Mouse (Mus musculus) right cerebral cortex, postnatal 10 days (tissue): Measurements from ENCODE around the gene Mpeg1.

ENCODE experiments used
- DNase-seq, 2 experiments: peaks; one replicate each; pipeline ENCODE4 v3.0.0; 2021; ENCODE audit warnings: low spot score in 2 of 2

Gene Mpeg1

GRCm38 (mm10) chr19:12493453-12494186 lies 33.0 kb downstream of the Mpeg1 start:
- no peak for DNase-seq

DNA sequence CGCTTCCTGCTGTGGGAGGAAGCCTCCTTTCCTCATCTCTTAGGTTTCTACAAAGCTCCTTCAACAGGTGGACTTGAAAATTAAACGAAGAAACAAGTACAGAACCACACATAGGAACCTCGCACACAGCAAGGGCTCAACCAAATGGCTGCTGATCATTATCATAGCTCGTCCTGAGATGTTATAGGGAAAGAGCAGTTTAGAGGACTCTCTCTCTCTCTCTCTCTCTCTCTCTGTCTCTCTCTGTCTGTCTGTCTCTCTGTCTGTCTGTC lies 33.5 kb downstream of the Mpeg1 start:
- DNase-seq: no peak

- DNase-seq: no peak
Observed at GRCm38 (mm10) chr19:12494972-12495535, 34.5 kb downstream of the Mpeg1 start.

DNA sequence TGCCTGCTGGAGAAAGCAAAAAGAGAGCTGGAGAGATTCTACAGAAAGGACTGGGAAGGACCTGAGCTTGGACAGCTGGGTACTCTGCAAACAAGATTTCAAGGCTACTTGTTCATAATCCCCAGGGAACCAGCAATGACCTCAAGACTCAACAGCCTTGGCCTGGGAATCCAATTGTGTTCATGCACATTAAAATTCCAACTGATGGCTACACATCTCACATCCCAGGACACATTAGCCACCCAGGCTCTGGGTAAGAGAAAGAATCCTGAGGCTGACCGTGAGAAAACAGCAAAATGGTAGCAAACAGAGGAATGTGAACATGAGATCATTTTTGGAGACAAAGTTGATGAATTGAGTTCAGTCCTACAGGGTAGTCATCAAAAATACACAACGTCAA lies 35.7 kb downstream of the Mpeg1 start:
- no peak for DNase-seq

DNA sequence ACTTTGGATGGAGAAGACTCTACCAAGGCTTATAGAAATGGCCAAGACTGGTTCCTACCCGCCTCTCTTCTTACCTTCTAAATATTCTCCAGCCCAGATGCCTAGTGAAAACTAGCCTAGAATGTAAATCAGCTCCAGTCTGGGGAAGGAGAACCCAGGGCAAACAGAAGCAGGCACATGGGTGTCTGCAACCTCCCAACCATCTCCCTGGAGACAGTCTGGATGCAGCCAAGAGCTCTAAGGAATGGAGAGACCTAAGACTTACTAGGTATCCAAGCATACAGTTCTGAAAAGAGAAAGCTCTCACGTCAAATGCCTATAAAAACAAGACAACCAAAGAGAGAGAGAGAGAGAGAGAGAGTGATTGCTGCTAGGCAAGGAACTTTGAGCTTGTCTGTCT lies 37.3 kb downstream of the Mpeg1 start:
- peak in 1 of 2 experiments; percentile 66 for DNase-seq

DNA sequence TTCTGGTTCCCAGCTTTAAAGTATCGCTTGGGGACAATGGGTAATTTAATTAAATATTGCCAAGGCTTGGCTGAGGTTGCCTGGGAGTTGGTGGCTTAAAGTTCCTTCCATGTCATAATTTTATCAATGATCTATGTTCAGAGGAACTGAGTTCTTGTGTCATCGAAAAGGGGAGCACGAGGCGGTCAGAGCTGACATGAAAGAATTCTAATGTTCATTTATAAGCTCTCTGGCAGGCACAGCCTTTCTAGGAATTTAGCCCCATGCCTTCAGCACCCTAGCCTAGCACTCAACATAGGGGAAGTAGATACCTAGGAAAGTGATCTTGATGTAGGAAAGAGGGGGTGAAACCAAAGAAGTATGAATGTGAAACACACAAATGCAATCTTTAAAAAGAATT lies 37.7 kb downstream of the Mpeg1 start:
- no peak for DNase-seq

DNA sequence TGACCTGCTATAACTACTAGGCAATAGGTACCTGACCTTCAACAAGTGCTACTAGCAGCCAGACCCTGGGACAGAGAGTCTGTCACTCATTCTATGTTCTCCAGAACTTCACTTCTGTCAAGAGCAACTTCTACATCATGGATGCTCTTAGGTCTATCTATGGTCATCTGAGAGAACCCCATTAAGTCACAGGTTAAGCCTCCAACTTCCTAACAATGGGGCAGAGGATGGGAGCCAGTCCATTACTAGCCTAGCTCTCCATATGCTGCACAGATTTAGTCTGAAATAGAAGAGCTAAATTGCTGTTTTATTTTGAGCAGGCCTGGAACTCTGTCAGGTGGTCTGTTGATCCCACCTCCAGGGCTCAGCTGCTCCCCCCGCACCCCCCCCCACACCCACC lies 38.4 kb downstream of the Mpeg1 start:
- DNase-seq: no peak

DNA sequence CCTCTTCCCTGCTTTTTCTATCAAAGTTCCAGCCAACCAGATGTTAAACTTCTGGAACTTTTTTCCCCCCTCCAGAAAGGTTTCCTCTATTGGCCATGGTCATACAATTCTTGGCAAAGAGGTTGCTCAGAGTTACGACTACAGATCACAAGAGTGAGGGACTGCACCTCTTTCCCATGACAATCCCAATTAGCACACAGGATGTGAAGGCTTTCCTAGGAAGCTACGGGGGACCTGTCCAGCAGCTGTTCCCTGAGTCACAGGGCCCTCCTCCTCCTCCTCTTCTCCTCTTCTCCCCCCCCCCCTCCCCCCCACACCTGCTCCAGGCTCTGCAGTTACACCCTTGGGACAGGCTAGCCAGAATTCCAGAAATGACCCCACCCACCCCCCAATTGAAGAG lies 38.9 kb downstream of the Mpeg1 start:
- no peak for DNase-seq

- DNase-seq: peak; percentile 81 to 86
Observed at GRCm38 (mm10) chr19:12500124-12500523, 39.5 kb downstream of the Mpeg1 start.

DNA sequence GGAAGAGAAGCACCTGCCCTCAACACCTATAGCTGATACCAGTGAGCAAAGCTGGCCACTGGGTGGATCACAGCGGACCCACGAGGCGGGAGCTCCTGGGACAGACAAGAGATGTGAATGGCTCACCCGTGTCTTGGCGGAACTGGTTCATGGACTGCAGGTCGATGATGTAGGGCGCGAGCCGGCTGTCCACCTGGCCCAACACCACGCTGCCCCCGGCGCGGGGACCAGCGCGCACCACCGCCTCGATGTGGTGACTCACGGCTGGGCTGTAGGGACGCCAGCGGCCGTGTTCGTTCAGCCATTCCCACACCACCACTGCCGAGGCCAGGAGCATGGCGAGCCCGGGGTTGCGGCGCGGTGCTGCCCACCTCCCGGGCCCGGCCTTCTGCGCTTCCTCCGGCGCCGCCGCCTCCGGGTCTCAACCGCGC lies 40.3 kb downstream of the Mpeg1 start:
- DNase-seq: peak; percentile 56 to 64

- DNase-seq: peak; percentile 95
Observed at GRCm38 (mm10) chr19:12501370-12502347, 41.1 kb downstream of the Mpeg1 start, which contains the start of gene Dtx4. Gene Dtx4 (minus strand): TSS chr19:12501454.

DNA sequence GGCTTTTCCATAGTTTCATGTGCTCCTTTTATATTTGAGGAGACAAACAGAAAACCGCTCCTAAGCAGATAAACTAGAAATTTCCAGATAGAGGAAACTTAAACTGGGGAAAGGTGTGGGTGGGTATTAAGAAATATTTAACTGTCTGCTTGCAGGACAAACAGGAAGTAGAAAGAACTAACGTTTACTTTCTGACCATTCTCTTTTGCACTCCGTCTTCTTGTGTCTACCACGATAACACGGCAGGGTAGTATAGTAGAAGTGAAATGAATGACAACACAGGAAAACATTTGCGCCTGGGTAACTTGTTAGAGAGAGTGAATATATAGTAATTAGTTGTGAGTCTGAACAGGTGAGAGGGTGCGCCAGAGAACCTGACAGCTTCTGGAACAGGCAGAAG lies 42.2 kb downstream of the Mpeg1 start:
- no peak for DNase-seq

DNA sequence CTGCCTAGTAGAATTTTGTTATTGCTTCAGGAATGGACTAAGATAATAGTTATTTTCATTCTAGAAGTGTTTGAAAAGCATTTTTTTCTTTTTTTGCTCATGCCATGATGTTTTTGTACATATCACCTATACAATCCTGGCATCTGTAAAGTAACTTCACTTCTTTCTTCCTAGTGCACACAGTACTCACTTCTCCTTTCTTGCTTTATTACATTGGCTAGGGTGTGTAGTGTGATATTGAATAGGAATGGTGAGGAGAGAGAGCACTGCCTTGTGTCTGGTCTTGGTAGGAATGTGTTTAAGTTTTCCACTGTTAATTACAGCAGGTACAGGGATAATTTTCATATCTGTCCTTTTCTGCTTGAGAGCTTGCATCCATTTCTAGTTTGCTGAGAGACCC lies 54.0 kb downstream of the Mpeg1 start:
- DNase-seq: no peak
